Mouse (Mus musculus): ENCODE measurements around the gene Naa40.

DNA sequence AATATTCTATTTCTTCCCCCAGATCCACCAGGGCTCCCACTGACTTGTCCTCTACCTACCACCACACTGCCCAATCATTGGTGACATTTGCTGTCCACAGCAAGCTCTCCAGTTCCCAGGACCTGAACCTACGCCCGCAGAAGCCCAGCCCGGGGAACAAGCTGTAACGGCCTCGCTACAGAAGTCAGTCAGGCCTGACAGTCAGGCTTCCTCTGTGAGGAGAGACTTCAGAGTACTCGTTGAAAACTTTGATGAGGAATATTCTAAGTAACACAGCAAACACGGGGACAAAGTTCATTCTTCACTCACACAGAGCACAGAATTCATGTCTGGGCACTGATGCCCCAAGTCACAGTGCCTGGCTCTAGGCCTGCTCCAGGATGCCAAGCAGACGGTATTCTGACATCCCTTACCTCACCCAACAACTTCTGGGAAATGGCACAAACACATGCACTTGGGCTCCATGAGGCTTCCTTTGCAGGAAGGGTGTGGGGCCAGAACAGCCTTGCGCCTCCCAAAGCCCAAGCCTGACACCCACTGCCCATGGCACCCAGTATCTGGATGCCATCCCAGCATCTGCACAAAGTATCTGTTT lies 15.8 kb downstream of the Naa40 start:
- no peak for TF ChIP-seq MYOG (IDR thresholded peaks at IDR 0.05; ENCODE audit: control insufficient read depth, extremely low read depth, insufficient read length)
- no peak for TF ChIP-seq CEBPB (IDR thresholded peaks at IDR 0.05; ENCODE audit: low read depth)
- no peak for TF ChIP-seq CTCF (IDR thresholded peaks at IDR 0.05; ENCODE audit: control insufficient read depth, insufficient read depth, insufficient read length)

All from C2C12 (cell line).